Mouse (Mus musculus) testis, adult 2 months (tissue): Measurements from ENCODE around the gene Ythdf2. TPM values are rescaled to one million over a fixed set of nuclear protein-coding genes. Genes with fewer than 3 reads are reported as not detected.

ENCODE experiments used
- H3K27ac ChIP-seq: fragments of 200-500 bp; 2 replicates; pipeline ENCODE4 v1.5.1; 2012; ENCODE audit warnings: low read depth, low read length; ENCODE audit not compliant: control insufficient read depth, insufficient read depth
- H3K27me3 ChIP-seq: fragments of 200-500 bp; 2 replicates; pipeline ENCODE4 v1.6.1; 2012; ENCODE audit warnings: mild to moderate bottlenecking, low read length, moderate library complexity; ENCODE audit not compliant: control insufficient read depth, insufficient read depth
- H3K36me3 ChIP-seq: fragments of 200-500 bp; 2 replicates; pipeline ENCODE4 v1.6.1; 2012; ENCODE audit warnings: mild to moderate bottlenecking, low read length; ENCODE audit not compliant: control insufficient read depth, insufficient read depth
- H3K4me1 ChIP-seq: fragments of 200-500 bp; 2 replicates; pipeline ENCODE4 v1.6.1; 2012; ENCODE audit warnings: low read length; ENCODE audit not compliant: control insufficient read depth, insufficient read depth
- H3K4me3 ChIP-seq: fragments of 200-500 bp; 2 replicates; pipeline ENCODE4 v1.5.1; 2012; ENCODE audit warnings: low read depth, mild to moderate bottlenecking, low read length, moderate library complexity, mixed read lengths; ENCODE audit not compliant: control insufficient read depth
- CTCF ChIP-seq: fragments of 200-500 bp; IDR thresholded peaks from 2 replicates; pipeline ENCODE4 v1.5.1; 2012; ENCODE audit warnings: low read depth, mild to moderate bottlenecking, inconsistent platforms, low read length, moderate library complexity; ENCODE audit not compliant: control insufficient read depth, insufficient read depth, insufficient replicate concordance
- POLR2A ChIP-seq: fragments of 200-500 bp; IDR thresholded peaks from 2 replicates; pipeline ENCODE4 v1.6.1; 2012; ENCODE audit warnings: low read depth, mild to moderate bottlenecking, inconsistent platforms, low read length, moderate library complexity; ENCODE audit not compliant: control insufficient read depth
- polyA plus RNA-seq: library from polyadenylated mRNA; depleted of rRNA; stranded (reverse); fragments of >200 nt; gene quantifications from 2 replicates; pipeline ENCODE4 v1.2.3, GENCODE M21; 2012

Gene Ythdf2
- polyA plus RNA-seq, 1 experiment = 14.5 TPM

GRCm38 (mm10) chr4:132198285-132198712 lies 13.8 kb downstream of the Ythdf2 start:
- Histone ChIP-seq H3K4me3 (no peak overlapping the region), H3K4me1 (no peaks in the 10 kb centered on the region), H3K27ac (no peak overlapping the region), H3K36me3 (no peaks in the 10 kb centered on the region), H3K27me3 (no peaks in the 10 kb centered on the region)
- TF ChIP-seq CTCF = no peak
- no peak for TF ChIP-seq POLR2A

- no peaks in the 10 kb centered on the region for H3K4me1 ChIP-seq
- TF ChIP-seq POLR2A (no peak), CTCF (no peak)
- H3K27me3 ChIP-seq = no peaks in the 10 kb centered on the region
- no peak overlapping the region for H3K27ac ChIP-seq
- H3K4me3 ChIP-seq = no peak overlapping the region
- H3K36me3 ChIP-seq = no peaks in the 10 kb centered on the region
These were observed 17.1 kb downstream of the Ythdf2 start for GRCm38 (mm10) chr4:132194975-132195374.

DNA sequence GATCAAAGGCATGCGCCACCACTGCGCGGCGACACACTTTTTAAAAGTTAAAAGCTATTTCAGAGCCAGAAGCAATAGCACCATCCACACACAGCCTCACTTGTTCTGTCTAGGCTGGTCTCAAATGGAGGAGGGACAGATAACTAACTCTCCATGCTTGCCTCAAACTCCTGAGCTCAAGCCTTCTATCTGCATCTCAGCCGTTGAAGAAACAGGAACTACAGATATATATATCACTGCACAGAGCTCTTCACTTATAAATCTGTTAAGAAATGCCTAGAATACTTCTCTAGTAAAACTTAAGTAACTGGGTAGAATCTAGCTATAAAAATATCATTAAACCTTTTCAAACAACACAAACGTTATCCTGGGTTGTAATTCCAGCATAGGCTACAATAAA lies 17.7 kb downstream of the Ythdf2 start:
- Histone ChIP-seq H3K36me3 (no peaks in the 10 kb centered on the region), H3K27me3 (no peaks in the 10 kb centered on the region), H3K4me1 (no peaks in the 10 kb centered on the region), H3K27ac (no peak overlapping the region), H3K4me3 (no peak overlapping the region)
- TF ChIP-seq CTCF = no peak
- TF ChIP-seq POLR2A = no peak

DNA sequence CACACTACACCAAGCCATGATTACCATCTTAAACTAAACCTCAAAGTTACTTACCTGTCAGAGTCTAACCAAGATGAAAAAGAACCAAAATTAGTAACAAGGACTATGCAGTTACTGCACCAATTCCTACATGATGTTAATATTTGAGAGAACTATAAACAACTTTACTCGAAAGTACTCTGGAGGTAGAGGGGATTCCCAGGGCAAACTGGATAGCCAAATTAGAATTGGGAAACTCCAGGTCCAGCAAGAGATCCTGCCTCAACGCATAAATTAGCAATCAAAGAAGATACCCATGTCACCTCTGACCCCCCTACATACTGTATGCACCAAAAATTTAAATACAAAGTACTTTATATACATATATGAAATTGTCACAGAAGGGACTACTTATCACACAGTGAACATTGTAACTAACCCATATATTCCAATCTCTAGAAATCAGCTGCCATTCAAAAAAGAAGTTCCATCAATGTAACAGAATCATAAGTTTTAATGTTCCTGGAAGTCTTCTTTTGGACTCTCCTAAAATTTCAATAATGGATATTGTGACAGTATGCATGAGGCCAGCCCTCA lies 24.2 kb downstream of the Ythdf2 start:
- peaks cover 2% of the 10 kb centered on the region for H3K36me3 ChIP-seq
- no peaks in the 10 kb centered on the region for H3K27me3 ChIP-seq
- peaks cover 2% of the 10 kb centered on the region; the same call in 1 of the 2 replicates for H3K4me1 ChIP-seq
- TF ChIP-seq CTCF (no peak), POLR2A (no peak)
- H3K4me3 ChIP-seq = no peak overlapping the region
- H3K27ac ChIP-seq = no peak overlapping the region

DNA sequence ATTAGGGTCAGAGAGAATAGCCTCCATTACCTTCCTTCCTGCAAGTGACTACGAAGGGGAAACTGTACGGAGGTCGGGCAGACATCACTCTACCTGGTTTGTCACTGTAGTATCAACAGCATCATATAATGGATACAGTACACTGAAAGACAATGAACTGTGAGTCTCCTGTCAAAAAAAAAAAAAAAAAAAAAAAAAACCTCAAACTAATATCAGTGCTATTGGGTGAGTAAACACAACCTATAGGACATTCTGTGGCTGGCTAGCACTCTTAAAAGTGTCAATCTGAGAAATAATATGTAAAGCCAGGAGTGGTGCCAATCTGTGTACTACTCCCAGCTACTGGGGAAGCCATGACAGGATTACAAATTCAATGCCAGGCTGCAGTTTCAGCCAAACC lies 28.9 kb downstream of the Ythdf2 start:
- H3K27ac ChIP-seq = no peak overlapping the region
- no peak overlapping the region for H3K4me3 ChIP-seq
- peaks cover 2% of the 10 kb centered on the region for H3K36me3 ChIP-seq
- peaks cover 12% of the 10 kb centered on the region for H3K4me1 ChIP-seq
- no peak for TF ChIP-seq POLR2A
- no peak for TF ChIP-seq CTCF
- no peaks in the 10 kb centered on the region for H3K27me3 ChIP-seq

GRCm38 (mm10) chr4:132181721-132182658 lies 30.1 kb downstream of the Ythdf2 start:
- Histone ChIP-seq H3K4me3 (peak overlapping the region; percentile 12), H3K4me1 (peaks cover 14% of the 10 kb centered on the region), H3K27ac (peak overlapping the region; percentile 40; the same call in 1 of the 2 replicates), H3K27me3 (no peaks in the 10 kb centered on the region), H3K36me3 (peaks cover 2% of the 10 kb centered on the region)
- TF ChIP-seq POLR2A (no peak), CTCF (no peak)

DNA sequence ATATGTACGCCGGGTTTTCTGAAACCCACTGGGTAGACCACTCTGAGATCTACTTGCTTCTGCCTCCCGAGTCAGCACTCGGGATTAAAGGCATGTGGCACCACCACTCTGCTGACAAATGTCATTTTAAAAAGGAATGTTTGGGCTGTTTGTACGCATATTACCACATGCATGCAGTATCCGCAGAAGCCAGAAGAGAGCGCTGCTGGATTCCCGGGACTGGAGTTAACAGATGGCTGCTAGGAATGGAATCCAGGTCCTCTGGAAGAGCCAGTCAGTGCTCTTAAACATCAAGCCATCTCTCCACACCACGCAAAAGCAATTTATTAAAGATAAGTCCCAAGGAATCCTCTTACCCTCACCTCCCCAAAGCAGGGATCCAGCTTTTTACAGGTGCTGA lies 31.4 kb downstream of the Ythdf2 start:
- peaks cover 2% of the 10 kb centered on the region for H3K36me3 ChIP-seq
- no peak overlapping the region for H3K4me3 ChIP-seq
- no peak overlapping the region for H3K27ac ChIP-seq
- no peaks in the 10 kb centered on the region for H3K27me3 ChIP-seq
- H3K4me1 ChIP-seq = peaks cover 14% of the 10 kb centered on the region
- no peak for TF ChIP-seq POLR2A
- no peak for TF ChIP-seq CTCF
